Mouse (Mus musculus) liver, embryonic 11.5 days (tissue): ENCODE measurements around the gene Fthl17b. TPM values are rescaled to one million over a fixed set of nuclear protein-coding genes. Genes with fewer than 3 reads are reported as not detected.

Experiments
- ATAC-seq: fragments of 200-750 bp; cut with Nextera tagmentation; replicated peaks from 2 replicates; pipeline ENCODE4 v1.8.0; 2017; ENCODE audit warnings: moderate number of reproducible peaks, mild to moderate bottlenecking, moderate TSS enrichment, moderate library complexity; ENCODE audit not compliant: low FRiP score
- DNase-seq: peaks from one replicate; pipeline ENCODE4 v3.0.0-alpha.2; 2017; ENCODE audit warnings: low spot score
- H3K27ac ChIP-seq: fragments of 300-500 bp; sonication (generic); 2 replicates; pipeline ENCODE4 v1.5.1; 2014; ENCODE audit warnings: mild to moderate bottlenecking, low read depth, low read length, control low read depth
- H3K27me3 ChIP-seq: fragments of 300-500 bp; sonication (generic); replicated peaks from 2 replicates; pipeline ENCODE4 v1.6.1; 2014; ENCODE audit warnings: low read length, mixed read lengths; ENCODE audit not compliant: control insufficient read depth, insufficient read depth
- H3K36me3 ChIP-seq: fragments of 300-500 bp; sonication (generic); 2 replicates; pipeline ENCODE4 v1.6.1; 2014; ENCODE audit warnings: mild to moderate bottlenecking, low read length, moderate library complexity, mixed read lengths; ENCODE audit not compliant: control insufficient read depth, insufficient read depth
- H3K4me1 ChIP-seq: fragments of 300-500 bp; sonication (generic); replicated peaks from 2 replicates; pipeline ENCODE4 v1.6.1; 2014; ENCODE audit warnings: low read length, mixed read lengths; ENCODE audit not compliant: control insufficient read depth, insufficient read depth
- H3K4me2 ChIP-seq: fragments of 300-500 bp; sonication (generic); 2 replicates; pipeline ENCODE4 v1.6.1; 2014; ENCODE audit warnings: mild to moderate bottlenecking, control low read depth, moderate library complexity
- H3K4me3 ChIP-seq: fragments of 300-500 bp; sonication (generic); 2 replicates; pipeline ENCODE4 v1.5.1; 2014; ENCODE audit warnings: low read depth, low read length, control low read depth
- H3K9ac ChIP-seq: fragments of 300-500 bp; sonication (generic); 2 replicates; pipeline ENCODE4 v1.6.1; 2014; ENCODE audit warnings: low read depth, low read length, control low read depth
- H3K9me3 ChIP-seq: fragments of 300-500 bp; sonication (generic); 2 replicates; pipeline ENCODE4 v1.6.1; 2016; ENCODE audit warnings: low read length, inconsistent platforms, mixed read lengths; ENCODE audit not compliant: control insufficient read depth
- WGBS: fragments of 180-500 bp; shearing (Covaris S2); extraction: QIAGEN DNeasy Blood & Tissue Kit; methylation state at CpG from one replicate; pipeline ENCODE4 v1.1.7; 2014; 5-methylcytosine and 5-hydroxymethylcytosine counted together
- polyA plus RNA-seq: library from polyadenylated mRNA; unstranded; fragments of >200 nt; fragmentation: Nextera tagmentation; extraction: Ambion mirVana; gene quantifications from 2 replicates; pipeline ENCODE4 v1.2.1, GENCODE M21; 2014

The Fthl17b gene
- polyA plus RNA-seq, 1 experiment from 2014 or later: not detected

DNA sequence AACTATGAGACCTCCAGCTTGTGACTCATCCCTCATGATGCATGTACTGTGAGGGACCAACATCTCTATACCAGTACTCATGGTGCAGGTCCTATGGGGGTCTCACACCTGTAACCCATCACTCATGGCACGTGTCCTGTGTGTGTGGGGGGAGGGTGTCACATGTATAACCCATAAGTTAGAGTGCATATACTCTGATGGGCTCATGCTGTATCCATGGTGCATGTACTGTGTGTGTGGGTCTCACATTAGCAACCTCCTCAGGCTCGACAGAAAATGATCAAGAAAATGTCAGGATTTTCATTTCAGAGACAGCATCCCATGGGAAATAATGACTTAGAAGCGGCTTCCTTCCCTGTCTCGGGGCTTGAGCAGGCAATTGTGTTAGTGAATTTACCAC, 41.7 kb downstream of the Fthl17b start:
- Histone ChIP-seq H3K4me3 (no peak overlapping the region), H3K27ac (no peak overlapping the region), H3K27me3 (no peaks in the 10 kb centered on the region), H3K4me1 (no peaks in the 10 kb centered on the region), H3K9ac (no peak overlapping the region), H3K9me3 (no peaks in the 10 kb centered on the region), H3K4me2 (no peak overlapping the region), H3K36me3 (no peaks in the 10 kb centered on the region)
- ATAC-seq: no peak
- 63% methylated on average over 4 of the region's 4 CpGs for WGBS
- no peak for DNase-seq

Other genes with a start within 250 kb of the Fthl17b start
- not detected in 2 replicates for gene Ssx9, start 214.5 kb downstream of the Fthl17b start, polyA plus RNA-seq
- not detected in 2 replicates for gene Ssxb5, start 159.3 kb downstream of the Fthl17b start, polyA plus RNA-seq
- gene Gm6592, start 119.0 kb downstream of the Fthl17b start, polyA plus RNA-seq: not detected in 2 replicates
- gene Gm5751, start 88.7 kb downstream of the Fthl17b start, polyA plus RNA-seq: not detected in 2 replicates
- 1.1 and 1.2 TPM in 2 replicates for gene B630019K06Rik, start 70.6 kb downstream of the Fthl17b start, polyA plus RNA-seq
- gene Fthl17c, start 13.6 kb upstream of the Fthl17b start, polyA plus RNA-seq: not detected in 2 replicates
- not detected in 2 replicates for gene Fthl17d, start 23.8 kb upstream of the Fthl17b start, polyA plus RNA-seq
- not detected in 2 replicates for gene Fthl17e, start 70.5 kb upstream of the Fthl17b start, polyA plus RNA-seq
- not detected in 2 replicates for gene Fthl17f, start 100.0 kb upstream of the Fthl17b start, polyA plus RNA-seq
- not detected in 2 replicates for gene 4930402K13Rik, start 141.6 kb upstream of the Fthl17b start, polyA plus RNA-seq
- 0.23 and 0.27 TPM in 2 replicates for gene Lancl3, start 236.9 kb upstream of the Fthl17b start, polyA plus RNA-seq